Mouse (Mus musculus) ES-Bruce4 (cell line): ENCODE data around the gene Colgalt1.

Experiments used
- CTCF ChIP-seq: IDR thresholded peaks from one replicate; pipeline ENCODE4 v1.8.1; 2011; ENCODE audit warnings: low read depth, low read length
- POLR2A ChIP-seq: IDR thresholded peaks from one replicate; pipeline ENCODE4 v1.8.1; 2011; ENCODE audit warnings: low read length; ENCODE audit not compliant: insufficient read depth

DNA sequence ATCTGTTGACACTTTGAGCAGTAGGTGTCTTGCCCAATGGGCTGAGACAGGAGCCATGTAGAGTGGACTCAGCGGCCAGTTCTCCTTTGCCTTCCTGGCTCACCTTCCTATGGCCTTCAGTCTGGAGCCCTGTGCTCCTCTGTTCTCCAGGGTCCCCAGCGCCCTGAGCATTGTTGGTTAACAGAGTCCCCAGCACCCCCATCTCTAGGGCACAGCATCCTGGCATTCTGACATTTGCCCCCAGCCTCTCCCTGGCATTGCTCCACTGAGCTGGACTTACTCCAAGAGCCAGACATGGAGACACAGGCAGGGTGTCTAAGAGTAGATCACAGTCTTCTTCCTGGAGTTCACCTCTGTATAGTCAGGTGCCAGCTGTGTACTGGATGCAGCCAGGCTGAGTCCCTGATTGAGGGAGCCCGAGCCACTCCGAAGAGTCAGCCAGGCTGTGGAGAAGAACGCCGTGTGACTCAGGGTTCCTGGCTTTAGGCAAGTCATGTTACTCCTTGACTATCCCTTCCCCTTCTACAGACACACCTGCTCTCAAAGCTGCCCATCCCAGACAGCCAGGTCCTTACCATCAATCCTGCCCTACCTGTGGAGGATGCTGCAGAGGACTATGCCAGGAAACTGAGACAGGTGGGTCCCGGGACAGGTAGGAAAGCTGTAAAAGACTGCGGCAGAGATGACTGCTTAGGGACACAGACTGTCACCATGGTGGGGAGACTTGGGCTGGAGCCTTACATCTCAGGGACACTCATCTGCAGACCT is 17.1 kb upstream of the Colgalt1 start:
- TF ChIP-seq POLR2A (no peak), CTCF (no peak)
